Mouse (Mus musculus): ENCODE measurements around the gene Dnhd1. TPM values are rescaled to one million over a fixed set of nuclear protein-coding genes. Genes with fewer than 3 reads are reported as not detected.

Dnhd1 gene
- total and polyA plus RNA-seq, 3 experiments = 0.02 to 2.2 (median 2.1) TPM

- Histone ChIP-seq H3K36me3 (replicated peaks) (no peaks in the 10 kb centered on the region), H3K4me3 (ENCODE audit: low read depth, low read length) (no peak overlapping the region), H3K27me3 (ENCODE audit: insufficient read depth, low read length) (peaks cover 22% of the 10 kb centered on the region), H3K9me3 (replicated peaks) (no peaks in the 10 kb centered on the region), H3K4me1 (ENCODE audit: insufficient read depth, low read depth, low read length) (0 out of 2 replicates have a peak, but pooled peaks cover 2% of the 10 kb centered on the region)
- TF ChIP-seq GATA2 (IDR thresholded peaks at IDR 0.05; ENCODE audit: borderline replicate concordance, low read depth, low read length) = no peak
- TF ChIP-seq GATA1 (IDR thresholded peaks at IDR 0.05; ENCODE audit: borderline replicate concordance, low read length) = no peak
- no peak for TF ChIP-seq CTCF (IDR thresholded peaks at IDR 0.05; ENCODE audit: low read depth, low read length)
- no peak for TF ChIP-seq POLR2AphosphoS5 (IDR thresholded peaks at IDR 0.05; ENCODE audit: insufficient replicate concordance, low read depth, low read length)
- TF ChIP-seq TAL1 (conservative IDR thresholded peaks at IDR 0.05; ENCODE audit: low read depth, low read length) = no peak
- ATAC-seq (ENCODE audit: extremely low read depth, insufficient number of reproducible peaks, low FRiP score, poor library complexity, severe bottlenecking) = no peak
- DNase-seq (ENCODE audit: low spot score) = no peak
Measured at GRCm38 (mm10) chr7:105764331-105764730, 113.7 kb downstream of the Dnhd1 start.

DNA sequence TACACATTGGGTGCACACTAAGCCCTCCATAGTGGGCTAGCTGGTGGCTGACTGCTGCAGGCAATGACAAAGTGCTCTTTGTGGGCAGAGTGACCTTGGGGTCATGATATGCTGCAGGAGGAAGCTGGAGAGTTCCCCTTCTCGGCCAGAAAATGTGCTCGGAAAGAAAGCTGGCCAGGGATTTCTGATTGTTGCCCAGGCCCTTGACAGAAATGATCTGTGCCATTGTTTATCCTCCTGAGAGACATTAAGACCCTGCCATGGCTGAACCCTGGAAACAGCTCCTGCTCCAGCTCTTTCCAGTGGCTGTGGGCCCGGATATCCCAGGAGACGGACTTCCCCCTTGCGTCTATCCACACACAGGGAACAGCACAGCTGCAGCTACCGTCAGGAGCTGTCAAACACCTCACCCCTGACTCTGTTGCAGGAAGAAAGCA is 117.1 kb downstream of the Dnhd1 start:
- DNase-seq (ENCODE audit: low spot score) (no peak), ATAC-seq (ENCODE audit: extremely low read depth, insufficient number of reproducible peaks, low FRiP score, poor library complexity, severe bottlenecking) (no peak)
- no peak for TF ChIP-seq CTCF (IDR thresholded peaks at IDR 0.05; ENCODE audit: low read depth, low read length)
- TF ChIP-seq GATA1 (IDR thresholded peaks at IDR 0.05; ENCODE audit: borderline replicate concordance, low read length) = no peak
- TF ChIP-seq TAL1 (conservative IDR thresholded peaks at IDR 0.05; ENCODE audit: low read depth, low read length) = no peak
- TF ChIP-seq POLR2AphosphoS5 (IDR thresholded peaks at IDR 0.05; ENCODE audit: insufficient replicate concordance, low read depth, low read length) = no peak
- TF ChIP-seq GATA2 (IDR thresholded peaks at IDR 0.05; ENCODE audit: borderline replicate concordance, low read depth, low read length) = no peak

DNA sequence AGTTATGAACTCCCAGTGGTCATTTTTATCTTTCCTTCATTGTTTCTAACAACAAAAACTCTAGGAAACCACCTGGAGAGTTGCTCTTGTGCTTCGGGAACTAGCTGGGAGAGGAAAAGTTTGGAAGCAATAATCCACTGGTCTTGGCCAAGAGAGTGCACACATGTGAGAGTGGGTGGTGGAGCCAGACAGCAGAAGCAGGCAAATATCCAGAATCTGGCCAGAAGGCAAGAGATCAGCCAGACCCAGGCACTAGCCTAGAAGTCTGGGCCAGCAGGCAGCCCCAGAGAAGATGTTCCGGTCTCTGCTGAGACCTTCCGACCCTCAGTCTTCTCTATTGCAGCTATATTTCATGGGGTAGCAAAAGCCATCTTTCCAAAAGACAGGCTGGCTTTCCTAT is 119.3 kb downstream of the Dnhd1 start:
- no peak for TF ChIP-seq TAL1 (conservative IDR thresholded peaks at IDR 0.05; ENCODE audit: low read depth, low read length)
- no peak for TF ChIP-seq POLR2AphosphoS5 (IDR thresholded peaks at IDR 0.05; ENCODE audit: insufficient replicate concordance, low read depth, low read length)
- TF ChIP-seq CTCF (IDR thresholded peaks at IDR 0.05; ENCODE audit: low read depth, low read length) = no peak
- no peak for TF ChIP-seq GATA1 (IDR thresholded peaks at IDR 0.05; ENCODE audit: borderline replicate concordance, low read length)
- no peak for TF ChIP-seq GATA2 (IDR thresholded peaks at IDR 0.05; ENCODE audit: borderline replicate concordance, low read depth, low read length)
- no peaks in the 10 kb centered on the region for H3K36me3 ChIP-seq (replicated peaks)
- DNase-seq (ENCODE audit: low spot score) (no peak), ATAC-seq (ENCODE audit: extremely low read depth, insufficient number of reproducible peaks, low FRiP score, poor library complexity, severe bottlenecking) (no peak)
- no peaks in the 10 kb centered on the region for H3K4me1 ChIP-seq (ENCODE audit: insufficient read depth, low read depth, low read length)
- H3K4me3 ChIP-seq (ENCODE audit: low read depth, low read length) = no peak overlapping the region
- H3K27me3 ChIP-seq (ENCODE audit: insufficient read depth, low read length) = peaks cover 30% of the 10 kb centered on the region
- no peaks in the 10 kb centered on the region for H3K9me3 ChIP-seq (replicated peaks)

More for the DNA sequence above, 117.1 kb downstream of the Dnhd1 start:
- H3K9me3 ChIP-seq (replicated peaks) = no peaks in the 10 kb centered on the region
- no peak overlapping the region for H3K4me3 ChIP-seq (ENCODE audit: low read depth, low read length)
- H3K27me3 ChIP-seq (ENCODE audit: insufficient read depth, low read length) = peaks cover 19% of the 10 kb centered on the region
- H3K36me3 ChIP-seq (replicated peaks) = no peaks in the 10 kb centered on the region
- H3K4me1 ChIP-seq (ENCODE audit: insufficient read depth, low read depth, low read length) = no peaks in the 10 kb centered on the region

Other genes starting within 250 kb of the Dnhd1 start
- not detected in 2 replicates for gene Cnga4, start 246.3 kb upstream of the Dnhd1 start, total RNA-seq (2014; fragmentation: Nextera tagmentation)
- gene Cnga4, start 246.3 kb upstream of the Dnhd1 start, total RNA-seq (2017) = not detected in 2 replicates
- not detected in 2 replicates for gene Cnga4, start 246.3 kb upstream of the Dnhd1 start, polyA plus RNA-seq (2012)
- not detected in 2 replicates for gene Cckbr, start 225.1 kb upstream of the Dnhd1 start, total RNA-seq (2014; fragmentation: Nextera tagmentation)
- 0.05 TPM in 1 of 2 replicates, not detected in the other for gene Cckbr, start 225.1 kb upstream of the Dnhd1 start, total RNA-seq (2017)
- gene Cckbr, start 225.1 kb upstream of the Dnhd1 start, polyA plus RNA-seq (2012) = not detected in 2 replicates
- not detected in 2 replicates for gene Cavin3, start 168.5 kb upstream of the Dnhd1 start, total RNA-seq (2014; fragmentation: Nextera tagmentation)
- 0.06 TPM in 1 of 2 replicates, not detected in the other for gene Cavin3, start 168.5 kb upstream of the Dnhd1 start, total RNA-seq (2017)
- not detected in 2 replicates for gene Cavin3, start 168.5 kb upstream of the Dnhd1 start, polyA plus RNA-seq (2012)
- 19.2 and 23.7 TPM in 2 replicates for gene Smpd1, start 96.5 kb upstream of the Dnhd1 start, total RNA-seq (2014; fragmentation: Nextera tagmentation)
- 14.5 and 22.4 TPM in 2 replicates for gene Smpd1, start 96.5 kb upstream of the Dnhd1 start, total RNA-seq (2017)
- 12.0 and 12.8 TPM in 2 replicates for gene Smpd1, start 96.5 kb upstream of the Dnhd1 start, polyA plus RNA-seq (2012)
- not detected in 2 replicates for gene Apbb1, start 69.2 kb upstream of the Dnhd1 start, total RNA-seq (2014; fragmentation: Nextera tagmentation)
- gene Apbb1, start 69.2 kb upstream of the Dnhd1 start, total RNA-seq (2017) = 0.27 and 0.64 TPM in 2 replicates
- 0.02 and 0.03 TPM in 2 replicates for gene Apbb1, start 69.2 kb upstream of the Dnhd1 start, polyA plus RNA-seq (2012)
- not detected in 2 replicates for gene Hpx, start 50.7 kb upstream of the Dnhd1 start, total RNA-seq (2014; fragmentation: Nextera tagmentation)
- gene Hpx, start 50.7 kb upstream of the Dnhd1 start, total RNA-seq (2017) = not detected in 2 replicates
- not detected in 2 replicates for gene Hpx, start 50.7 kb upstream of the Dnhd1 start, polyA plus RNA-seq (2012)
- gene Trim3, start 17.3 kb upstream of the Dnhd1 start, total RNA-seq (2014; fragmentation: Nextera tagmentation) = 12.0 and 16.7 TPM in 2 replicates
- gene Trim3, start 17.3 kb upstream of the Dnhd1 start, total RNA-seq (2017) = 9.3 and 11.5 TPM in 2 replicates
- 4.6 and 5.3 TPM in 2 replicates for gene Trim3, start 17.3 kb upstream of the Dnhd1 start, polyA plus RNA-seq (2012)
- 24.0 and 53.0 TPM in 2 replicates for gene Timm10b, start 10.8 kb upstream of the Dnhd1 start, total RNA-seq (2014; fragmentation: Nextera tagmentation)
- 131 and 174 TPM in 2 replicates for gene Timm10b, start 10.8 kb upstream of the Dnhd1 start, total RNA-seq (2017)
- 261 and 308 TPM in 2 replicates for gene Timm10b, start 10.8 kb upstream of the Dnhd1 start, polyA plus RNA-seq (2012)
- gene Arfip2, start 10.4 kb upstream of the Dnhd1 start, total RNA-seq (2014; fragmentation: Nextera tagmentation) = 22.8 and 34.7 TPM in 2 replicates
- 35.3 and 35.8 TPM in 2 replicates for gene Arfip2, start 10.4 kb upstream of the Dnhd1 start, total RNA-seq (2017)
- gene Arfip2, start 10.4 kb upstream of the Dnhd1 start, polyA plus RNA-seq (2012) = 57.5 and 64.7 TPM in 2 replicates
- 6.0 and 17.0 TPM in 2 replicates for gene Gm45799, start 10.3 kb upstream of the Dnhd1 start, total RNA-seq (2014; fragmentation: Nextera tagmentation)
- gene Gm45799, start 10.3 kb upstream of the Dnhd1 start, total RNA-seq (2017) = 3.2 and 5.3 TPM in 2 replicates
- 96.6 and 137 TPM in 2 replicates for gene Gm45799, start 10.3 kb upstream of the Dnhd1 start, polyA plus RNA-seq (2012)
- gene Ilk, start 85.8 kb downstream of the Dnhd1 start, total RNA-seq (2014; fragmentation: Nextera tagmentation) = 200 and 228 TPM in 2 replicates
- 89.3 and 99.4 TPM in 2 replicates for gene Ilk, start 85.8 kb downstream of the Dnhd1 start, total RNA-seq (2017)
- gene Ilk, start 85.8 kb downstream of the Dnhd1 start, polyA plus RNA-seq (2012) = 19.8 and 21.1 TPM in 2 replicates
- gene Rrp8, start 86.6 kb downstream of the Dnhd1 start, total RNA-seq (2014; fragmentation: Nextera tagmentation) = 51.5 and 69.0 TPM in 2 replicates
- gene Rrp8, start 86.6 kb downstream of the Dnhd1 start, total RNA-seq (2017) = 27.4 and 29.4 TPM in 2 replicates
- 30.4 and 35.1 TPM in 2 replicates for gene Rrp8, start 86.6 kb downstream of the Dnhd1 start, polyA plus RNA-seq (2012)
- gene Taf10, start 93.5 kb downstream of the Dnhd1 start, total RNA-seq (2014; fragmentation: Nextera tagmentation) = 353 and 389 TPM in 2 replicates
- 202 and 540 TPM in 2 replicates for gene Taf10, start 93.5 kb downstream of the Dnhd1 start, total RNA-seq (2017)
- gene Taf10, start 93.5 kb downstream of the Dnhd1 start, polyA plus RNA-seq (2012) = 263 and 330 TPM in 2 replicates
- 157 and 173 TPM in 2 replicates for gene Tpp1, start 101.4 kb downstream of the Dnhd1 start, total RNA-seq (2014; fragmentation: Nextera tagmentation)
- gene Tpp1, start 101.4 kb downstream of the Dnhd1 start, total RNA-seq (2017) = 67.3 and 72.9 TPM in 2 replicates
- 48.8 and 49.0 TPM in 2 replicates for gene Tpp1, start 101.4 kb downstream of the Dnhd1 start, polyA plus RNA-seq (2012)
- not detected in 2 replicates for gene Dchs1, start 136.8 kb downstream of the Dnhd1 start, total RNA-seq (2014; fragmentation: Nextera tagmentation)
- gene Dchs1, start 136.8 kb downstream of the Dnhd1 start, total RNA-seq (2017) = 0.05 and 0.06 TPM in 2 replicates
- gene Dchs1, start 136.8 kb downstream of the Dnhd1 start, polyA plus RNA-seq (2012) = under 0.01 TPM in 1 of 2 replicates, not detected in the other
- 159 and 162 TPM in 2 replicates for gene Mrpl17, start 160.3 kb downstream of the Dnhd1 start, total RNA-seq (2014; fragmentation: Nextera tagmentation)
- 50.3 and 58.4 TPM in 2 replicates for gene Mrpl17, start 160.3 kb downstream of the Dnhd1 start, total RNA-seq (2017)
- 111 and 125 TPM in 2 replicates for gene Mrpl17, start 160.3 kb downstream of the Dnhd1 start, polyA plus RNA-seq (2012)

Measured in G1E (cell line).